Mouse (Mus musculus) thymus, adult 2 months (tissue): ENCODE measurements around the gene Cep95. TPM values are rescaled to one million over a fixed set of nuclear protein-coding genes. Genes with fewer than 3 reads are reported as not detected.

Source experiments
- DNase-seq: peaks from one replicate; pipeline ENCODE4 v3.0.0; 2021
- H3K27ac ChIP-seq: fragments of 200-500 bp; 2 replicates; pipeline ENCODE4 v1.5.1; 2012; ENCODE audit warnings: low read length, control low read depth; ENCODE audit not compliant: control insufficient read depth, insufficient read depth
- H3K27me3 ChIP-seq: fragments of 200-500 bp; 2 replicates; pipeline ENCODE4 v1.6.1; 2012; ENCODE audit warnings: mild to moderate bottlenecking, low read length, moderate library complexity, mixed read lengths; ENCODE audit not compliant: control insufficient read depth, insufficient read depth
- H3K36me3 ChIP-seq: fragments of 200-500 bp; 2 replicates; pipeline ENCODE4 v1.6.1; 2012; ENCODE audit warnings: mild to moderate bottlenecking, low read length, moderate library complexity; ENCODE audit not compliant: control insufficient read depth, insufficient read depth
- H3K4me1 ChIP-seq: fragments of 200-500 bp; replicated peaks from 2 replicates; pipeline ENCODE4 v1.6.1; 2012; ENCODE audit warnings: low read length; ENCODE audit not compliant: control insufficient read depth, insufficient read depth
- H3K4me3 ChIP-seq: fragments of 200-500 bp; 2 replicates; pipeline ENCODE4 v1.5.1; 2012; ENCODE audit warnings: mild to moderate bottlenecking, low read length, control low read depth, moderate library complexity; ENCODE audit not compliant: control insufficient read depth, insufficient read depth
- CTCF ChIP-seq: fragments of 200-500 bp; IDR thresholded peaks from 2 replicates; pipeline ENCODE4 v1.5.1; 2012; ENCODE audit warnings: mild to moderate bottlenecking, control low read depth, low read length, moderate library complexity, borderline replicate concordance; ENCODE audit not compliant: control insufficient read depth, poor library complexity, insufficient read depth; ENCODE audit errors: extremely low read depth
- POLR2A ChIP-seq: fragments of 200-500 bp; IDR thresholded peaks from 2 replicates; pipeline ENCODE4 v1.6.1; 2012; ENCODE audit warnings: mild to moderate bottlenecking, low read length, control low read depth, moderate library complexity; ENCODE audit not compliant: control insufficient read depth, poor library complexity, insufficient read depth; ENCODE audit errors: extremely low read depth
- WGBS: fragments of 180-500 bp; shearing (Covaris S2); methylation state at CpG from one replicate; pipeline ENCODE4 v1.1.7; 2018; 5-methylcytosine and 5-hydroxymethylcytosine counted together
- polyA plus RNA-seq: library from polyadenylated mRNA; depleted of rRNA; stranded (reverse); fragments of >200 nt; gene quantifications from 2 replicates; pipeline ENCODE4 v1.2.3, GENCODE M21; 2012

Cep95 gene
- polyA plus RNA-seq, 1 experiment = 10.4 TPM

DNA sequence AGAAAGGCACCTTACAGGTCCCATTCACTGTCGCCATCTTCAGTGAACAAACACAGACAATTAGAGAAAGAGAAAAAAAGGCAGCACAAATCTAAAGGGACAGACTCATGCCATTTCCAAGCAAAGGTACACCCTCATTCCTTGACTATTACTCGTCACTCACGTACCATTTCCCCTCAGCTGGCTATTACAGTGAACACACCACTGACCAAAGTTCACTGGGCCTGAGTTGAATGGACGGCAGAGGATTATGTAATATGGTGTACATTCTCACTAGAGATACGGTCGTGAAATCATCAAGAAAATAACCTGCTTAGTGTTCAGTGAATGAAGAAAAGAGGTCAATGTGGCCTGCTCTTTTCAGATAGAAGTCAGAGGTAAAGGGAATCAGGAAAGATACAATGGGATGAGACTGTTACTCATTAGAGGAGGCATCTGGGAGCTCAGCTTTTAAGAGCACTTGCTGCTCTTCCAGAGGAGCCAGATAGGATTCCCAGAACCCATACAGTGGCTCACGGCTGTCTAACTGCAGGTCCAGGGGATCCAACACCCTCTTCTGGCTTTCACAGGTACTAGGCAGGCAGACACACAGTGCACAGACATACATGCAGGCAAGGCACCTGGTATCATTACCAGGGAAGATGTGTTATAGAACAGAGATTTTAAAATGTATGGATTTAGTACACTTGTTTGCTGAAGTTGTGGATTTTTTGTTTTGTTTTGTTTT is 23.5 kb downstream of the Cep95 start:
- Histone ChIP-seq H3K4me1 (no peaks in the 10 kb centered on the region), H3K27ac (no peak overlapping the region), H3K4me3 (no peak overlapping the region), H3K27me3 (no peaks in the 10 kb centered on the region), H3K36me3 (peaks cover 80% of the 10 kb centered on the region)
- WGBS = 98% methylated on average over 7 of the region's 7 CpGs
- no peak for TF ChIP-seq POLR2A
- TF ChIP-seq CTCF = no peak
- DNase-seq = no peak

DNA sequence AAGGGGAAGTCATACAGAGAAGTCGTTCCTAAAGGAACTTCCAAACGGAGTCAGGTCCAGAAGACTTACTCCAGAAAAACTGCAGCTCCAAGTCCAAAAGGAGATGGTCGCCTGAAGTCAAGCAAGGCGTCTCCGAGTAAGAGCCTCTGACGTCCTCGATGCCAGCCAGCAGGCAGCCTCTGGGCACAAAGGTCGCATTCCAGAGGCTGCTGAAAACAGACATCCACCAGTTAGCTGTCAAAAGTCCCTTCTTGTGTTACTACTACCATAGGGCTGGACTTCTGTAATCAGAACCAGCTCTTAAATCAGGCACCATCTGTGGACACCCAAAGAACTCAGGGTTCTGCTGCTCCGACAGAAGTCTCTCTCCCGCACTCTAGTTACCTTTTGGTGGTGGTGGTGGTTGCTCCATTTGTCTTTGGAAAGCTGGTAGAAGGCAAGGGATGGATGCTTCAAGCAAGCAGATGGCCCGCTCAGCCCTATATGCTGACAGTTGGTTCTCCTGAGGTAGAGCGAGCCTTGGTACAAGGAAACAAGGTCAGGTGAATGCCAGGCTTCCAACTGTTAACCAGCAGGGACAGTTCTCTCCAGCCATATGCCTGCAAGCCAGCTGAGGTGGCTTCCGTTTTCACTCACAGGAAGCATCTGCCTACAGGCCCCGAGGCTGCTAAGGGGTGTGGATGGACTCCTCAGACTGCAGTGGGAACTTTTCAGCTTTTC is 25.7 kb downstream of the Cep95 start:
- Histone ChIP-seq H3K4me1 (no peaks in the 10 kb centered on the region), H3K36me3 (peaks cover 88% of the 10 kb centered on the region), H3K4me3 (no peak overlapping the region), H3K27me3 (no peaks in the 10 kb centered on the region), H3K27ac (no peak overlapping the region)
- whole genome bisulfite sequencing = 89% methylated on average over 14 of the region's 14 CpGs
- DNase-seq = no peak
- no peak for TF ChIP-seq CTCF
- TF ChIP-seq POLR2A = no peak

DNA sequence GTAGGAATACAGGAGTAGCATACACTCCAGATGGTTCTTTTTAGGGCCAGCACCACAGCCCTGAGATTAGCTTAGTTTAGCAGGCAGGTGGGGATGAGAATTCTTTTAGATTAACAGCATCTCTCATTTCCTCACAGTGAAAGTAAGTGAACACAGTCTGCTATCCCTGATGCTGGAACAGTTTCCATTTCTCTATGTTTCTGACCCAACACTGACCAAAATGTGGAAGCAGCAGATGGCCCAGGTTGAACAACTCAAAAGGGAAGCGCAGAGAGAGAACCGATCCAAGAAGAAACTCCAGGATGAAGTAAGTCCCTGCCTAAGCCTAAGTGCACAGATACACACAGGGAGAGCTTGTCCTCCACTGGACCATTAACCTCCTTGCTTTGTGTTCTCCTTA is 26.3 kb downstream of the Cep95 start:
- no peaks in the 10 kb centered on the region for H3K27me3 ChIP-seq
- DNase-seq = no peak
- H3K4me1 ChIP-seq = no peaks in the 10 kb centered on the region
- H3K36me3 ChIP-seq = peaks cover 82% of the 10 kb centered on the region
- WGBS = 94% methylated on average over 2 of the region's 2 CpGs
- H3K4me3 ChIP-seq = no peak overlapping the region
- TF ChIP-seq CTCF = no peak
- TF ChIP-seq POLR2A = no peak
- H3K27ac ChIP-seq = no peak overlapping the region

DNA sequence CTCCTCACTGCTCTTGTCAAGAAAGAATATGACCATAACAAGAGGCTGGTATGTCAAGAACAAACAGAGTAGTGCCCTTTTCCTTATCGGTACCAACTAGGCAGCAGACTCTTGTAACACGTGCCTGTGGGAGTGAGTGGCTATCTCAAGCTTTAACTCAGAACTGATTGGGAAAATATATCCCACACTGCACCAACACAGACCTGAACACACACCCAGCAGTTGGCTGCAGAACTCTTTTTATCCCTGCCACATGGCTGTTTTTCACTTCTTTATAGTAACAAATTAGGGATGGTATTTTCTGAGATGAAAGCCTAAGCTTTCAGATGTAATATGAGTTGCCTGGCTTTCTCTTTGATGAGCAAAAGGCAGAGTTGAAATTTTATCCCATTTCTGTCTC is 26.7 kb downstream of the Cep95 start:
- Histone ChIP-seq H3K4me1 (no peaks in the 10 kb centered on the region), H3K27me3 (no peaks in the 10 kb centered on the region), H3K4me3 (no peak overlapping the region), H3K36me3 (peaks cover 78% of the 10 kb centered on the region), H3K27ac (no peak overlapping the region)
- TF ChIP-seq POLR2A (no peak), CTCF (no peak)
- 90% methylated on average over 2 of the region's 2 CpGs for WGBS
- DNase-seq = no peak

DNA sequence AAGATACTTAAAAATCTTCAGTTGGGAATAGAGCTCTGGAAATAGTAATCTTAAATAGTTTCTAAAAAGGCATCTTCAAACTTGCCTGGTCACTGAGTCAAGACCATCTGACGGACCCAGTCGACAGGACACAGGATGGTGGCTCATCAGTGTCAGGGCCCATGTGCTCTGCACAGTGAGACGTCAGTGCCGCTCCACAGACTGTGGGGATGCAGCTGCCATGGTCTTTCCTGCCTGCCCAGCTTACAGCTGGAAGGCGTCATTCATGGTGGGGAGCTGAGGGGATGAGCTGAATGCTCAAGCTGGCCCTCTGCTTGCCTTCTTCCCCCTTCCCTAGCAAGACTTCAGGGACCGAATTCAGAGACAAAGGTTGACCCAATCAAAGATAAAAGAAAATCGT is 27.3 kb downstream of the Cep95 start:
- Histone ChIP-seq H3K36me3 (peaks cover 73% of the 10 kb centered on the region), H3K27ac (no peak overlapping the region), H3K4me3 (no peak overlapping the region), H3K27me3 (no peaks in the 10 kb centered on the region), H3K4me1 (no peaks in the 10 kb centered on the region)
- no peak for DNase-seq
- WGBS = 96% methylated on average over 7 of the region's 7 CpGs
- no peak for TF ChIP-seq CTCF
- TF ChIP-seq POLR2A = no peak

DNA sequence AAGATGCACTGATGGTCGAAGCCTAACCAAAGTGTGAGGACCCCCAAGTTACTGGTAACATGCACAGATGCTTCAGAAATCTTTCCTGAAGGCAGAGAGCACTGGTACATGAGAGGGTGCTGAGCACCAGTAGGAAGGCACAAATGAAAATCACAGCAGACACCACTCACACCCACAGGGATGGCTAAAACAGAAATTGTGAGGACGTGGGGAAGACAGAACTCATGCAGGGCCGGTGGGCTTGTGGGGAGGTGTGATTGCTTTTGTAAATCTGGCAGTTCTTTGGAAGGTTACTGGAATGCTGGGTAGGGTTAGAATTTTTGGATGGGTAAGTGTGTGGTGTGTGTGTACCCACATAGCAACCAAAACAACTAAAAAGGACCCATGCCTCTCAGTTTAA is 28.1 kb downstream of the Cep95 start:
- Histone ChIP-seq H3K36me3 (peaks cover 66% of the 10 kb centered on the region), H3K4me1 (no peaks in the 10 kb centered on the region), H3K4me3 (no peak overlapping the region), H3K27ac (no peak overlapping the region), H3K27me3 (no peaks in the 10 kb centered on the region)
- WGBS = 98% methylated on average over 3 of the region's 3 CpGs
- DNase-seq = no peak
- TF ChIP-seq CTCF (no peak), POLR2A (no peak)
